Mouse (Mus musculus): ENCODE results near the gene Actr6.

The Actr6 gene

GRCm38 (mm10) chr10:89732001-89732794, at the start of gene Actr6:
Gene Actr6, minus strand, starts transcription at chr10:89732295.
- in situ Hi-C loops (cut with MboI, MseI) = loop anchor here (25.0 kb wide), 1 partner anchor 1455 kb away; the partner anchor contains the start of gene Tmpo

DNA sequence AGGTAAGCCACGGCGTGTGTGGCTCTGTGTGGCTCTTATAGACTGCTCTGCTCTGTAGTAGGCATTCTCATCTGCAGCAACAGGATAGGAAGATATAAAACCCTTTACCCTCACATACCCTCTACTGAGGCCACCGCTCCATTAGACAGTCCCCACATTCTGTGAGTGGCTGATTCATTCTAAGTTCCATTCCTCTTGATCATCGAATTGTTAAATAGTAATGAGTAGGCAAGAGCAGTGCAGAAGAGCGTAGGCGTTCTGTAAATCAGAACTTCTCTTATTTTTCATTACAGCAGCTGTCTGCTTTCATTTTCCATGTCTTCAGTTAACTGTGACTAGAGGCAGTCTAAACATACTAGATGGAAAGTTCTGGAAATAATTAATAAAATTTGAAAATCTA, 43.9 kb upstream of the Actr6 start:
- in situ Hi-C loops (cut with MboI, MseI) = no loop called here

GRCm38 (mm10) chr10:89771894-89772293, 39.8 kb upstream of the Actr6 start:
- in situ Hi-C loops (cut with MboI, MseI) = no loop called here

DNA sequence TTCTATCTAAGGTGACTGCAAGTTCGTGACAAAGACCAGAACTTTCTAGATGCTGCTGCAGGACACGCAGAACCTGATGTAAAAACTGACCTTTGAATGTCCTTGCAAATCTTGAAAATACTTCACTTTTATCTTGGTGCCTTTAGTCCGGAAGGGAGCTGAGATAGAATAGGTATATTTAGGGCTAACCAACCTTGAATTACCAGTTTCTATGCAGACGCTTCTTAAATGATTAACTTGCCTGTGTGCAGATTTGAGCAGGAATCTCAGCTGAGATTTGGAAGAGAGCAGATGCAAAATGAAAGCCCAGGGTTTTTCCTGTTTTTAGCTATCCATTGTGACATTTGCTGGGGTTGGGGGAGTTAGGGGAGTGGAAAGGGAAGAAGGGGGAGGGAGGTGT, 37.0 kb upstream of the Actr6 start:
- in situ Hi-C loops (cut with MboI, MseI) = no loop called here

- in situ Hi-C loops (cut with MboI, MseI) = no loop called here
Observed at GRCm38 (mm10) chr10:89768352-89769020, 36.4 kb upstream of the Actr6 start.

DNA sequence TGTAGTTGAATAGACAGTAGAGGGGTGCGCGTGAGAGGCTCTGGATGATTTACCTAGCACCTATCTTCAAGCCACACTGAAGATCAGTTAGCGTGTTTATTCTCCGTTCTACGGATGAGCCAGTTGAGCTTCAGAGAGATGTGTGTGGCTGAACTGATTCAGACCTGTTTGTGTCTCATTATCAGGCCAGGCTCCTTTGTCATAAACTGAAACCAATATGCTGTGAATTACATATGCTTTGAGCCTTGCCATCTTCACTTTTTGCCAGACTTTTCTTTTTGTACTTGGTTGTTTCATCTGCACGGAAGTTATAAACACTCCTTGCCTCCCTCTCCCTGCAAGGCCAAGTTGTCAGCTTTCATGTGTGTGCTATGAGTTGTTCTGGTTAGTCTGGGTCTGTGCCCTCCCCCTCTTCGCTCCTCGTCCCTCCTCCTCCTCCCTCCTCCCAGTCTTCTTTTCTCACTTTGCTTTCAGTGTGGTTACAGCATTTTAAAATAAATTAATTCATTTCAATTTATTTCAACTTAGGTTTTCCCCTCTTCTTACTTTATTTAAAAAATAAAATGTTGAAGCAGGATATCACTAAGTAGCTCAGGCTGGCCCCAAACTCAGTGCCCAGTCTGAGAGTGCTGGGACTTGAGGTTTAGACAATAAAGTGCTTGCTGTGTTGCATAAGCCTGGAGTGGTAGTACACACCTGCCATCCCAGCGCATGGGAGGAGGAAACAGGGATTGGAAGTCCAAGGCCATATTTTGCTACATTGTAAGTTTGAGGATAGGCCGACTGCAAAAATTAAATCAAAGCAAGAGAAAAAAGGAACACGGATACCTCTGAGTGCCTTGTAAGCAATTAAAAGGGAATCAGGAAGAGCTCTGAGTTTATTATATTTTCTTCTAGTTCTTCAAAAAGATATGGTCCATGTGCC, 34.0 kb upstream of the Actr6 start:
- in situ Hi-C loops (cut with MboI, MseI) = no loop called here

DNA sequence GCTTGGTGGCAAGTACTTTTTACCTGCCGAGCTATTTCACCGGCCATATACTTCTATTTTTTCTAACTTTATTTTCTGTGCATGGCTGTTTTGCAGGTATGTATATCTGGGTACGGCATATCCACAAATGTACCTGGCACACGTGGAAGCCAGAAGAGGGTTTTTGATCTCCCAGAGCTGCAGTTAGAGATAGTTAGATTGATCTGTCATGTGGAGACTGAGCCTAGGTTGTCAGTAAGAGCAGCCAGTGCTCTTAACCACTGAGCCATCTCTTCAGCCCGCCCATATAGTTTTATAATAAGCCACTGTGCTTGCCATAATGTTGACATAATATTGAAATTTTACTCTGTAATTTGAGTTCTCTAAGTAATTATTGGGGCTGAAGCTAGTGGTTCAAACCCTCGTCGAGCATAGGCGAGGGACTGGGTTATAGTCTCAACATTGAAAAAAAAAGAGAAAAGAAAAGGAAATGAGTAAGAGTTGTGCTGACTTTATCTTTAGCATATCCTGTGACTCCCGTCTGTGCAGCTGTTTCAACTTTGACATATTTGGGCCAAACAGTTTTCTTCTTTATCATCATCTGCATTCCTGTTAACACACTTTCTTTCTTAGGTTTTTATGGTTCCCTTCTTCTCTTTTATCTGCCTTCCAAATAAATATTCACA, 32.5 kb upstream of the Actr6 start:
- in situ Hi-C loops (cut with MboI, MseI) = no loop called here

DNA sequence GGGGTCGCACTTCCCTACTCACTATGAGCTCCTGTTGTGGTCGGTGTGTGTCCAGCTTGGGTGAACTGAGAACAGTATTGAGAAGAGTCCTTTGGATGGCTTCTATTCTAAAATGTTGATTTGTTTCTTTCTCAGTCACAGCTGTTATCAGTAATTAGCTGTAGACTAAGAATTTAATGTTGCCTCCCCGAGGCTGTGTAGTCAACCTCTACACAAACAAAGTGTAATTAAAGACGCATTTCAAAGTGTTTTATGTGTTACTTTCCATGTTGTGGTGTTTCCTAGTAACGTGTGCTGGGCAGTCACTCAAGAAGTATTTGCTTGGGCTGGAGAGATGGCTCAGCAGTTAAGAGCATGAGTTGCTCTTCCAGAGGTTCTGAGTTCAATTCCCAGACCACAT, 28.7 kb upstream of the Actr6 start:
- in situ Hi-C loops (cut with MboI, MseI) = no loop called here

DNA sequence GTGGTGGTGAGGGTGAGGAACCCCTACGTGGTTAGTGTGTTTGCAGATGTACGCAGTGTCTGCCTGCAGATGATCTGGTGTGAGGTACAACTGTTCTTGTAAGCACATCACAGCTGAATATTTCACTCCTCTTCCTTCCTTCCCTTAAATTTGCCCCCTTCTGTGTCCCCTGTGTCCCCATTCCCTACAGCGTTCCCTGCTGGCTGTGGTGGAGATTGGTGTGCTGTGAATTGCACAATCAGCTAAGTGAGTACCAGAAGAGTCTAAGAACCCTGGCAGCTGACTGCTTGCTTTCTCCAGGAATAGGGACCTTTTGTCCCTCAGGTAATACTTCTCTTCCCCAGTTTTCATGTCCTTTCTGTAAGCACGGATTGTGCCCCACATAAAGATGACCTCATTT, 23.1 kb upstream of the Actr6 start:
- in situ Hi-C loops (cut with MboI, MseI) = no loop called here

- in situ Hi-C loops (cut with MboI, MseI) = no loop called here
Observed at GRCm38 (mm10) chr10:89751069-89751468, 19.0 kb upstream of the Actr6 start.

- in situ Hi-C loops (cut with MboI, MseI) = loop anchor here (25.0 kb wide), 1 partner anchor 1439 kb away; the partner anchor contains the start of gene Tmpo
Observed at GRCm38 (mm10) chr10:89748619-89749018, 16.5 kb upstream of the Actr6 start.

DNA sequence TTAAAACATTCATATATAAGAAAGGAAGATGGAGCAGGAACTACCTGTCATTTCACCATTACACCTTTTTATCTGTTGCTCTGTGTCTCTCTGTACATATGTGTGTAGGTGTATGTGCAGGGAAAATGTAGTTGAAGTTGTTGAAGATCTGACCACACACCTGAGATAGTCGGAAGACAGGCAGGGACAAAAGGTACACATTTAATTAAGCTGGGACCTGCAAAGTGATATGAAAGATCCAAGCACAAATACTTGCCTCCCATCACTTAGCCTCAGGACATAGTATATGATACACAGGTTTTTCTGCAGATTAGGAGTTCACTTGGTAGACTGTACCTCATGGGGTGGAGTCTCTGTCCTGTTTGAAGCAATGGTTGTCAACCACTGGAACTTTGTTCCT, 15.8 kb upstream of the Actr6 start:
- in situ Hi-C loops (cut with MboI, MseI) = loop anchor here (25.0 kb wide), 1 partner anchor 1439 kb away; the partner anchor contains the start of gene Tmpo

DNA sequence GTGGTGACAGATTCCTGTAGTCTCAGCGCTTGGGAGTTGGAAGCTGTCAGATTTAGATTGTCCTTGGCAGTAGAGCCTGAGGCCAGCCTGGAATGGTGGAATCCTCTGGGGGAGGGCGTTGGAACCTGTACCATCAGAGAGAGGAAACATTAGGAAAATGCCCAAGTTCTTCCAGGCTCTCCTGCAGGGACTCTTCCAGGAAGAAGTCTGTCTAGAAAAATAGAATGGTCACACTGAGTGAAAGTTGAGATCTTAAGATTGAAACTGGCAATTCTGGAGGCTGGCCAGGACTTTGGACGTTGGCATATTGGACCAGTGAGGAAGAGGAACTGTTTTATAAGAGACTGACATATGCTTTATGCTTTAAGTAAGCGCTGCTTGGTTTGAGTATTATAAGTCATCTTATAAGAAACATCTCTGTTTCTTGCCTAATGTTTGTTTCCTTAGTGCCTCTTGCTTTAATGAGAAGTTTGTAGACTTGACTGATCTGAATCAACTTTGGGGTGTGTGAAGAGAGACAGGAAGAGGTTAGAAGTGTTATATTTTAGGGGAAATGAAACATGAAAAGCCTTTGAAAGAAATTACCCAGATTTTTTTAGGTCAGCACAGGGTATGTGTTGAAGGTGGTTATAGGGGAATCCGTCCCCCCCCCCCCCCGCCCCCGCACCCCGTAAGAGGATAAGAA, 15.3 kb upstream of the Actr6 start:
- in situ Hi-C loops (cut with MboI, MseI) = loop anchor here (25.0 kb wide), 1 partner anchor 1440 kb away; the partner anchor contains the start of gene Tmpo

- in situ Hi-C loops (cut with MboI, MseI) = loop anchor here (25.0 kb wide), 1 partner anchor 1441 kb away; the partner anchor contains the start of gene Tmpo
Observed at GRCm38 (mm10) chr10:89746581-89746980, 14.5 kb upstream of the Actr6 start.

GRCm38 (mm10) chr10:89745666-89746020, 13.5 kb upstream of the Actr6 start:
- in situ Hi-C loops (cut with MboI, MseI) = loop anchor here (25.0 kb wide), 1 partner anchor 1442 kb away; the partner anchor contains the start of gene Tmpo

DNA sequence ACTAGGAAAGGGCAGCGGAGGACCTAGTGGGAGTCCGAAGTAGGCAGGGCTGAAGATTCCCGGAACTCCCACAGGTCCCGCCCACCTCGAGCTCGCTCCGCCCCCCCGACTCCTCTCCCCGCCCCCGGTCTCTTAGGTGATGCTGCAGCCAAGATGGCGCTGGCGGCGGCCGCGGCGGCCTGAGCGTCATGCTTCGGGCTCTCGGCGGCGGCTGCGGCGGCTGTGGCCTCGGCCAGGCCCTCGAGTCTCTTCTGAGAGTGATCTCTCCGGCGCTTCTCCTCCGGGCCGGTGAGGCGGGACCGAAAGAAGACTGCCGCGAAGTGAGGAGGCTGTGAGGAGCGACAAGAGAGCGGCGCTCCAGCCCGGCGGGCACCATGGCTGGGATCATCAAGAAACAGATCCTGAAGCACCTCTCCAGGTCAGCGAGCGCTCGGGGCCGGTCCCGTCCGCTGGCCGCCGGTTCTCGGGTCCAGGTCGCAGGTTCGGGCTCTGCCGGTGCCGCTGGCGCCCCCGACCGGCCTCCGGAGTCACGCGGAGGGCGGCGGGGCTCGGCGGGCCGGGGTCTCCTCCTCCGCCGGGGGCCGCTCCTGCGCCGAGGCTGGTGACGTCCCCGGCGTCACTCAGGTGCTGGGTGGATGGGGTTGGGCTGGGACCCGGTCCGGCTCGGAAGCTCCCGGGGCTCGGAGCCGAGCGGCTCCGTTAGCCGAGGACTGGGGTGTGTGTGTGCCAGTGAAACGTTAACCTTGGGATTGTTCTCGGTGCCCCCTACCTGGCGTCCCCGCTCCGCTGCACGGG, 13.0 kb upstream of the Actr6 start, which contains the start of gene Uhrf1bp1l:
Gene Uhrf1bp1l (plus strand): TSS at position 121 of the 795 bp plus-strand sequence.
- in situ Hi-C loops (cut with MboI, MseI) = loop anchor here (25.0 kb wide), 1 partner anchor 1442 kb away; the partner anchor contains the start of gene Tmpo

GRCm38 (mm10) chr10:89744341-89744740, 12.2 kb upstream of the Actr6 start:
- in situ Hi-C loops (cut with MboI, MseI) = loop anchor here (25.0 kb wide), 1 partner anchor 1443 kb away; the partner anchor contains the start of gene Tmpo

DNA sequence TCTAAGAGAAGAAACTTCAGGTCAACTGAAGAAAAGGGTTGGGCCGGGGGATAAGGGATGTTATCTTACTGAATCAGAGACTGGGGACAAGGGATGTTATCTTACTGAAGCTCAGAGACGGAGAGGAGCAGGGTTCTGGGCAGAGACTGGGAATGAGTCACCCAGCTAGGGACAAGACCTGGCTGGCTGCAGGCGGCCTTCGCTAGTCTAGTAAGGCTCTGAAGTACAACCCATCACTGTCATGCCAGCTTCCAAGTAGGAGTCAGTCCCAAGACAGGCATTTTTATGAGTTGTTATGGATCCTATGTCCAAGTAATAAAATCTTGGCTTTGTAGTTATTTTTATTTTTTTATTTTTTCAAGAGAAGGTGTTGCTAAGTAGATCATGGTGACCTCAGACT, 11.2 kb upstream of the Actr6 start:
- in situ Hi-C loops (cut with MboI, MseI) = loop anchor here (25.0 kb wide), 1 partner anchor 1444 kb away; the partner anchor contains the start of gene Tmpo

- in situ Hi-C loops (cut with MboI, MseI) = loop anchor here (25.0 kb wide), 1 partner anchor 1446 kb away; the partner anchor contains the start of gene Tmpo
Observed at GRCm38 (mm10) chr10:89740995-89741394, 8.9 kb upstream of the Actr6 start.

All from T-helper 1 cell (primary cell).